Mouse (Mus musculus) embryonic stem cell, embryonic (primary cell): Measurements from ENCODE around the gene Gm5426.
"Not testable (repeated sequence)": the region's sequence is repeated elsewhere in the genome, so short reads cannot be mapped to it uniquely, and the experiment has no call there.

Experiments
- CTCF ChIA-PET, 4 experiments: fragments of 300-600 bp in 2 of 4; fragments of 350-600 bp in 2 of 4; sonication (Branson Sonifier 250); formaldehyde crosslinking; loops; one replicate each; lab custom pipeline; 2022; ENCODE audit warnings: inconsistent platforms in 2 of 4; lab: Charles Lee
- POLR2A ChIA-PET, 4 experiments: fragments of 300-600 bp in 2 of 4; fragments of 350-600 bp in 2 of 4; sonication (Branson Sonifier 250); formaldehyde crosslinking; loops; one replicate each; lab custom pipeline; 2022; ENCODE audit warnings: antibody characterized with exemption in 4 of 4, inconsistent platforms in 1 of 4; lab: Charles Lee

Gene Gm5426

DNA sequence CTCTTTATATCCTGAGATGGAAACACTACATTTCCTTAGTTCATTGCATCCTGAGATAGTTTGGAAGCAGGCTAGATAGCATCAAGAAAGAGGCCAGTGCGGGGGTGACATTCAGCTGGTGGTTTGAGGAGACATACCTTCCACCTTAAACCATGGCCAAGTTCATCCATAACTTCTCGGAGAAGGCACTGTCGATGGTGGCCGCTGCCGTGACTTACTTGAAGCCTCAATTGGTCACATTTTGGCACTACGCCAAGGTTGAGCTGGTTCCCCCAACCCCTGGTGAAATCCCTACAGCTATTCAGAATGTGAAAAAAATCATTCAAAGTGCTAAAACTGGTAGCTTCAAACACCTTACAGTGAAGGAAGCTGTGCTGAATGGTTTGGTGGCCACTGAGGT is at the start of gene Gm5426:
Gene Gm5426 (plus strand): TSS at position 153 of the 400 bp plus-strand sequence.
- CTCF ChIA-PET: not testable (repeated sequence)
- POLR2A ChIA-PET: interaction anchor here in 1 of 4 experiments (1.6 kb wide), 1 partner anchor 480 kb away, joined by 4 read pairs; the partner anchor contains the start of gene Btg1

DNA sequence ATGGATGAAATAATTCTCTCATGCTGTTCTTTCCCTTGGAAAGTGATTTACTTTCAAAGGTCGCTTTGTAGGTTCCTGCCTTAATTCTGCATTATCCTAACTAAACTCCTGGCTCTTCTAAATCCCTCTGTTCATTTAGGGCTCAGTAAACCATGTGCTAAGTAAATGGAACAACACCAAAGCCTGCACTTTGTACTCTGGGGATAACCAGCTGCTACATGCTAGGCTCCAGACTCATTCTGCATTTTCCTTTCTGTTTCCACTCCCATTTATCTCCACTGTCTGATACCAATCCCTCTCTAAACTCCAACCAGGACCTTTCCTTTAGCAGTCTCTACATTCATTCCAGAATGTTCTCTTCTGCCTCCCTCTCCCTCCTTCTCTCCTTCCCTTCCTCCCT is 46.7 kb upstream of the Gm5426 start:
- ChIA-PET CTCF (interaction anchor here in 2 of 4 experiments (0.7 to 1.1 kb wide), 2 partner anchors 9 kb away, joined by 3 to 4 read pairs; no protein-coding TSS in a partner anchor), POLR2A (no interaction called here)

DNA sequence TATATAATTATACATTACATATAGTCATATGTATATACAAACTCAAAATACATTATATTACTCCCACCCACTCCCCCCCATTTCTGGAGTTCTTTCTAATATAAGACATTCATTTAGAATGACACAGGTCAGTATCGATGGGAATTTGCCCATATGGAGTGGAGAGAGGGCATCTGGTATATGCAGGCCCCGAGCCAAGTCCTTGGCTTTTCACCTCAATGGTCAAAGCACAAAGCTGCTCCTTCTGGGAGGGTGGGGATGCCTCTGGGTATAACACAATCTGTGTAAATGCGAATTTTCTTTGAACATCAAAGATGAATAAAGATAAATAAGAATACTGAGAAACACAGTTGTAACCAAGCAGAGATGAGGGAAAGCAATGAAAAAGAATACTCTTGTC is 46.0 kb upstream of the Gm5426 start:
- POLR2A ChIA-PET: no interaction called here
- CTCF ChIA-PET: interaction anchor here in 2 of 4 experiments (0.7 to 1.1 kb wide), 2 partner anchors 10 kb away, joined by 3 to 4 read pairs; no protein-coding TSS in a partner anchor

DNA sequence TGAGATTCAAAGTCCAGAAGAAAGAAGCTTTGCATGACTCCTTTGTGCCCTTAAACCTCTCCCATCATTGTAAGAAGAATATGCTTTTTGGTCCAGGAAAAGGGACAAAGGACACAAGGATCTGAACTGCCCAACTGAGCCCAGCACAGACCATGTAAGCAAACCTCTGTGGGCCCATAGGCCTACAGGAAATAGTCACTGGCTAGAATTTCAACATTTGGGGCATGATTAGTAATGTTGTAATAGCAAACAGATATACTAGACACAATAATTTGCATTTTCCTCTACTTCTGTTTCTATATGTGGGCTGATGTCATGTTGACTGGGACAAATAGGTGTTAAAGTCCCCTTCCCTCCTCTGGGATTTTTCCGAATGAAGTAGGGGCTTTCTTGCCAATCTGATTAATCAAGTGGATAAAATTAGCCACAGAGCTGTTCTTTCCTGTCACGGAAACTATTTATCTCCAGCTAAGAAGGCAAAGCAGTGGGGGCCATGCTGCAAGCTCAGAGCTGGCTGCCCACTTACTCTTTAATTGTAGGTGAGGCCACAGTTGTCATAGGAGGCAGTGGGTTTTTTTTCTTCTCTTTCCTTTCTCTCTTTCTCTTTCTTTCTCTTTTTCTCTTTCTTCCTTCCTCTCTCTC is 42.4 kb upstream of the Gm5426 start:
- ChIA-PET CTCF (interaction anchor here in 3 of 4 experiments (0.9 to 3.1 kb wide), 6 partner anchors 11 to 14 kb away, joined by 3 to 15 read pairs (median 9); no protein-coding TSS in a partner anchor), POLR2A (interaction anchor here in 3 of 4 experiments (0.7 to 1.9 kb wide), 8 partner anchors 8 to 579 kb away, joined by 3 to 5 read pairs (median 4); partner anchors contain the start of genes Btg1 (in 2 of the 3) and Ube2n (in 1 of the 3))

DNA sequence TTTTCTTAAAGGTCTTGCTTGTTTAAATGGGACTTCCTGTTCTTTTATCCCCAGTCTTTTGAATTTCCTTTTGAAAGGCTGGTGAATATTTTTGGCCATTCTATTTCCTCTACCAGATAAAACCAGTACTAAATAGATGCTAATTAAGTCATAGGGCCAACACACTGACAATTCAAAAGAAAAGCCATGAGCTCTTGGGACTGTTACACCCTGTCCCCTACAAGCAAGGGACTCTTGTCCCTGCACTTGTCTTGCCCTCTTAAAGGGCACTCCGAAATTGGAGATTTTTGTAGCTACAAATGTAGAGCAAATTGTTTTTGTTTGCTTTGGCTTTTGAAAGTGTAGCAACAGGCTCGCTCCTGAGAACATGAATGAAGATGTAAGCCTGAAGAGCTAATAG is 41.8 kb upstream of the Gm5426 start:
- POLR2A ChIA-PET: interaction anchor here in 3 of 4 experiments (0.7 to 1.9 kb wide), 9 partner anchors 9 to 580 kb away, joined by 3 to 5 read pairs (median 4); partner anchors contain the start of genes Btg1 (in 2 of the 3) and Ube2n (in 1 of the 3)
- CTCF ChIA-PET: interaction anchor here in 3 of 4 experiments (0.6 to 3.1 kb wide), 6 partner anchors 10 to 849 kb away, joined by 3 to 15 read pairs (median 9); no protein-coding TSS in a partner anchor

DNA sequence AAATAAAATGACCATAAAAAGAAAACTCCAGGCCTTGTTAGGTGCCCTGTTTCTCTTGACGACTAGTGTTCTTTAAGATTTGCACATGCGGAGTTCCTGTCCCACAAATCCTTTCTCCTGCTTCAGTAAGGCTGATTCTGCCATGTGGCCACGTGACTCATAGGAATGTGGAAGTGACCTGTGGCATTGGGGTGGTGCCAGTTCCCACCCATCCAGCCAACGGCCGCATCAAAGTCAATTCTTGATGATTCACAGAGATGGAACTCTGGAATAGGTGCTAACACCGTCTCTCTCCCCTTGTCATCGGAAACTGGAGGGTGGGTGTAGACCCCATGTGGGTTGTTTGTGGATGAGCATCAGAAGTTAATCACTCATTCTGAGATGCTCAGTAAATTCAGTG is 39.7 kb upstream of the Gm5426 start:
- CTCF ChIA-PET: interaction anchor here in 2 of 4 experiments (1.1 to 3.1 kb wide), 2 partner anchors 8 to 16 kb away, joined by 4 to 15 read pairs; no protein-coding TSS in a partner anchor
- POLR2A ChIA-PET: interaction anchor here in 1 of 4 experiments (1.2 kb wide), 2 partner anchors 204 to 624 kb away, joined by 4 to 6 read pairs; no protein-coding TSS in a partner anchor

DNA sequence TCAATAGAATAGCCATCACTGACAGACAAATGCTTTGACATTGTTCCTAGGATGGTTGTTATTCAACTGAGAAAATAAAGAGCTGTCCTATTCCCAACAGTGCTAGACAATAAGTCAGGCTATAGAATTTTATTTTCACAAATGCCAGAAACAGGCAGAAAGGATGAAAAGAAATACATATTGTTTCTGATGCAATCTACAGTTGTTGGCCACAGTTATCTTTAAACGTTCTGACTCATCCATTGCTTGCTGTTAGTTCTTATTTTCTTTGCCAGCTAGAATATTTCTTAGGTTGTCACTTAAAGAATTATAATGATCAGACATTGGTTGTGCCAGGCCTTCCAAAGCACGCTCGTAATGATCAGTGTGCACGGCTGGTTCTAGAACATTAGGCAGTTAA is 35.4 kb upstream of the Gm5426 start:
- POLR2A ChIA-PET: no interaction called here
- CTCF ChIA-PET: no interaction called here

DNA sequence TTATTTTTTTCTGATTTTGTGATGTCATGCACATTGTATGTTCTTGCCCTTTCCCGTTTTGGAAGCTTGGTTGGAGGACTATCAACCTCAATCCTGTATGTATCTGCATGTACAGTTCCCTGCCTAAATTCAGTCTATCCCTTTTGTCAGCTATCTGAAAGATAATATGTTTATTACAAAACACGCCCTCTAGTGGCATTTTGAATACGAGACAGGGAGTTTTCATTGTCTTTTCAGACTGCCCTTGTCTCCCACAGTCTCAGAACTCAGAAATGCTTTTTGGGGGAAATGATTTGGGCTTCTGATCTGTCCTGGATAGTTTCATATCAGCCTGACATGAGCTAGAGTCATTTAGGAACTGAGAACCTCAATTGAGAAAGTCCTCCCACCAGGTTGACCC is 32.2 kb upstream of the Gm5426 start:
- POLR2A ChIA-PET: interaction anchor here in 3 of 4 experiments (0.5 to 0.7 kb wide), 4 partner anchors 8 to 657 kb away, joined by 3 read pairs; no protein-coding TSS in a partner anchor
- CTCF ChIA-PET: interaction anchor here (0.6 to 2.9 kb wide), 18 partner anchors 8 to 1259 kb away, joined by 3 to 16 read pairs (median 6); no protein-coding TSS in a partner anchor

DNA sequence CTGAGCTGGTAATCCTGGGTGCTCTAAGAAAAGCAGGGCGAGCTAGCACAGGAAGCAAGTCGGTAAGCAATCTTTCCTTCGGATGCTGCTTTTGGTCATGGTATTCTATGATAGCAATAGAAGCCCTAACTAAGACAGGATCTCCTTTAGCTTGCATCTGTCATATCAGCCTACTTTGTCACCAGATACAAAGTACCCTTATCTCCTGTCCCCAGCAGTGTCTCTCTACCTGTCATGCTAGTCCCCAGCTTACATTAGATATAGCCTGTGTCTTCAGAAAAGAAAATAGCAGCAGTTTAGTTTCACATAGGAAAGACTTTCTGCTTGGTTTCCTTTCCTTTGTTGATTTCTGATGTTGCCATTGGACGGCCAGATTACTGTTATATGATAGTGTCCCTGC is 31.8 kb upstream of the Gm5426 start:
- CTCF ChIA-PET: interaction anchor here (0.5 to 2.9 kb wide), 25 partner anchors 8 to 1259 kb away, joined by 3 to 16 read pairs (median 4); partner anchors contain the start of gene Eea1 (in 1 of the 4)

DNA sequence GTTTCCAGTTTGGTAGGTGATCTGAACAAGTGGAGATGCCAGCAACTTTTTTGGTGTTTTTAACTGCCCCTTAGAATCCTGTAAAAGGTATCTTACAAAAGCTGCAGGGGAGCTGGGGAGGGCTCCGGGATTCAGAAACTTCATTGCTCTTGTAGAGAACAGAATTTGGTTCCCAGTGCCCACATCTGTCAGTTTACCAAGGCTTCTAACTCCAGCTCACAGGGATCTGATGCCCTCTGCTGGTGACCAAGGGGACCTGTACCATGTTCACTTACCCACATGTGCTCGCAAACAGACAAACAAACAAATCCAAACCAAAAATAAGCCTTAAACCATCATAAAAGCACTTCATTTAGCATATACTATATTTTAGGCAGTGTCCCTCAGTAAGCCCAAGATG is 31.3 kb upstream of the Gm5426 start:
- POLR2A ChIA-PET: interaction anchor here in 2 of 4 experiments (0.7 to 2.8 kb wide), 5 partner anchors 10 to 512 kb away, joined by 3 to 8 read pairs (median 3); partner anchors contain the start of gene Btg1 (in 1 of the 2)
- CTCF ChIA-PET: interaction anchor here in 3 of 4 experiments (0.5 to 2.9 kb wide), 19 partner anchors 9 to 1208 kb away, joined by 3 to 16 read pairs (median 4); partner anchors contain the start of gene Eea1 (in 1 of the 3)

More for the DNA sequence above, 31.8 kb upstream of the Gm5426 start:
- POLR2A ChIA-PET: interaction anchor here (0.5 to 2.8 kb wide), 7 partner anchors 10 to 657 kb away, joined by 3 to 8 read pairs (median 3); partner anchors contain the start of gene Btg1 (in 1 of the 4)

DNA sequence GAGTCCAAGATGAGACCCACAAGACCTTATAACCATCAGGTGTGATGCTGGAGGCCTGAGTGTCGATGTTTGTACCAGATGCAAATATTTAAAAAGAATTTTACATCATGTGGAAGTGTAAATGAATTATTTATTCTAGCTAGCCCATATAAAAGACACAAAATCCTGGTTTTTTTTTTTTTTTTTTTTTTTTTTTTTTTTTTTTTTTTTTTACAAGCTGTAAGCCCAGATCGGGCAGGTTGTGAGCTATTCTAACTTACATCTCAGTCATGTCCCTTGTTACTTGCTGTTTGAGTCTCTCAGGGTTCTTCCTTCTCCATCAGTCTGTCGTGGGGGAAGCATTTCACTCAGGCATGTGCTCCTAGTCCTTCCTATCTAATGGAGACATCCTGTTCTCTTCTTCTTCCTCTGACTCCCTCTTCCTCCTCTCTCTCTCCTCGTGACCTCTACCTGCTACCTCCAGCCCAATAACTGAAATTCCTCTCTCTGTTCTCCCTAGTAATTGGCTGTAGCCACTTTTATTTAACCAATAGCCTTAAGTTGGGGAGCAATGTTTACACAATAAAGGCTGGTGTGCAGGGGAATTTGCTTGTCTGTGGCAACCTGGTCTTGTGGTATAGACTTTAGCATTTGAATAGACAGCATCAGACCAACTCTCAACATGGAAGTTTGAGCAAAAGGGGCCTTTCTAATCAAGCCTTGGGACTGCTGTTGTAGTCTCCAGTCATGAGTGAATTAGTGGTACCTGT is 29.3 kb upstream of the Gm5426 start:
- POLR2A ChIA-PET: interaction anchor here in 3 of 4 experiments (0.6 to 2.8 kb wide), 8 partner anchors 15 to 614 kb away, joined by 3 to 8 read pairs (median 3); partner anchors contain the start of genes Btg1 (in 1 of the 3) and Eea1 (in 1 of the 3)
- CTCF ChIA-PET: interaction anchor here in 2 of 4 experiments (0.6 to 1.2 kb wide), 3 partner anchors 27 to 1178 kb away, joined by 3 to 4 read pairs (median 3); no protein-coding TSS in a partner anchor

DNA sequence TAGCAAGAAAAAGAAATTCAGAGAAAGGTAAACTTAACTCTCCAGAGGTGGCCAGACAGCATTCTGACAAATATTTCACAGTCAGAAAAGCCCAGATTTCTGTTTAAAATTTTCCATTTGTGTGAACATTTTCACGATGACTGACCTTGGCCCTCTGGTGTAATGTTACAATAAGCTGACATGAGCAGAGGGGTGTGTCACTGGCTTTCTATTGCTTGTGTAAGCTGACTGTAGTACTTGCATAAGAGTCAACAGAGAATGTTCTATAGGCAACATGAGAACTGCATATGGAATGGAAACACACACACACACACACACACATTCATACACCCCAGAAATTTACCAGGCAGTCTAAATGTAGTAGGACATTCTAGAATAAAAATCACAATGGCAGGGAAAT is 28.6 kb upstream of the Gm5426 start:
- CTCF ChIA-PET: interaction anchor here in 1 of 4 experiments (0.6 kb wide), 2 partner anchors 368 to 453 kb away, joined by 3 read pairs; no protein-coding TSS in a partner anchor
- POLR2A ChIA-PET: interaction anchor here in 3 of 4 experiments (0.5 to 1.4 kb wide), 5 partner anchors 23 to 438 kb away, joined by 3 to 4 read pairs (median 3); no protein-coding TSS in a partner anchor

DNA sequence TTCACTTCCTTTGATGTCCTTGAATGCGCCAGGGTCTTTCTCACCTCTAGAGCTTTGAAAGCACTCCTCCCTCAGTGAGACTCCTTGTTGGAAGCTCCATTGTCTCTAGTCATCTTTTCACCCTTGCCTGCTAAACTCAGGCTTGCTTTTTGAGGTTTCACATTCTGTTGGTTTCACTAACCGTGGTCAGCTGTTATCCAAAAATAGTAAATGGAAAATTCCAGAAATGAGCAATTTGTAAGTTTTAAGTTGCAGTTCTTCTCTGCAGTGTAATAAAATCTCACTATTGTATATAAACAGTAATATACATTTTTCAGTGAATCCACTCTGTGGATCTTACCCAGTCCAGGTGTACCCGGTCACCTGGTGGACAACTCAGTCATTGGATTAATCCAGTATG is 21.1 kb upstream of the Gm5426 start:
- ChIA-PET POLR2A (interaction anchor here in 1 of 4 experiments (0.6 kb wide), 1 partner anchor 58 kb away, joined by 3 read pairs; no protein-coding TSS in a partner anchor), CTCF (no interaction called here)

DNA sequence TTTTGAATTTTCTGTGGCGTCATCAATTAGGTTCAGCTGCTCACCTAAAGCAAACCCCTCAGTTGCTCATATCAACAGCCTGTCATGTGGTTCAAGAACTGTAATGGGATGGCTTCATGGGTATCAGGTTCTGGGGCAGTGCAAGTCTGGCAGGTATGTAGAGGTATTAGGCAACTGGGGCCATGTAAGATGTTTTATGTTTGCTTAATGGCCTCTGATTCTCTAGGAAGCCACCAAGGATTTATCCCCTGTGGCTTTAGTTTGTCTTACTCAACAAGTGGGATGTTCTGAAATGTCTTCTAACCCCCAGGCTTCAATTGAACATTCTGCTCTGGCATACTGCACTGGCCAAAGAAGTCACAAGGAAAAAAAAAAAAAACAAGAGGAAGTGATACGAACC is 15.6 kb upstream of the Gm5426 start:
- CTCF ChIA-PET: interaction anchor here in 1 of 4 experiments (1.1 kb wide), 1 partner anchor 17 kb away, joined by 3 read pairs; no protein-coding TSS in a partner anchor
- POLR2A ChIA-PET: no interaction called here

DNA sequence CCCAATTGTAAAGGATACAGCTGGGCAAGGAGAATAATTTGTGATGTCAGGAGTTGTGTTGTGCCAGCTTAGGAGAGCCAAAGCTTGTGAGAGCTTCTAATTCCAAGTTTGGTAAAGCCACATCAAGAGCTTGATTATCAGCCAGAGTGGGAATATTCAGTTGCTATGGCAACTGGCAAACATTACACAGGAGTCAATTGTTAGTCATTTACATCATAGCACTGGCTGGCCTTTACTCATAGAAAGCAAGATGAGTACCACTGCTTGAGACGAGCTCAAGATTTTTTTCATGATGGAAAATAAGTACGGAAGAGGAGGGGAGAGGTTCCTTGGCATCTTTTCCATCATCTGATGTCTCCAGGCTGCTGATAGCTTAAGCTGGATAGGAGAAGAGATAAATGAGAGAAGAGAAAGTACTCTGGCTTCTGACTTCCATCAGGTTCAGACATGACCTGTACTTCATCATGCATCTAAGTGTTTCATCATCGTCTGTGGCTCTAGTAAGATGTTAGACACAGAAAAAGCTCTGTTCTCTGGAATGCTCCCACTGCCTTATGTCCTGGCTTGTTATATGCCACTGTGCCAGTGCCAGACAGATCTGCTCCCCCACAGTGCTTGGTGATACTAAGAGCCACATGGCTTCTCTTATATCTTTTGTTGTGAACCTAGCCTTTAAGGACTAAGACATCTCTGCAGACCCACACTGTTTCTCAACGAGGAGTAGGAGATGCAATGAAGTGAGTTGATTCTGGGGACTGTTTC is 15.0 kb upstream of the Gm5426 start:
- ChIA-PET CTCF (interaction anchor here in 2 of 4 experiments (0.5 to 1.1 kb wide), 2 partner anchors 18 to 127 kb away, joined by 3 read pairs; no protein-coding TSS in a partner anchor), POLR2A (no interaction called here)

DNA sequence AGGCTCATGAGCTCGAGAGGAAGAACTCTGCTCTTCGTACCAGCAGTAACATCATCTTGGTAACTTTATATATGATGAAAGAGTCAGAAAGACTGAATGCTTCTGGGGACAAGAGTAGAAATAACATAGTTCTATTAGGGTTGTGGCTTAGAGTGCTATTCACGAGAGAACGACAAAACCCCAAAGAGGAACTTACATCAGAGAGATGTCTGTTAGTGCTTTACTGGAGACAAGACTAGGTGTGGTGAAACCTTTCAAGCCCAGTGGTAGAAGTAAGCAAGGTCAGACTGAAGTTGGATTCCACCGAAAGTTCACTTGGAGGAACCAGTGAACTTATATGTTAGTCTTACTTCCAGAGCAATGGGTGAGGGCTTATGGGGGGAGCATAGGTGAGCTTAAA is 12.5 kb upstream of the Gm5426 start:
- POLR2A ChIA-PET: no interaction called here

DNA sequence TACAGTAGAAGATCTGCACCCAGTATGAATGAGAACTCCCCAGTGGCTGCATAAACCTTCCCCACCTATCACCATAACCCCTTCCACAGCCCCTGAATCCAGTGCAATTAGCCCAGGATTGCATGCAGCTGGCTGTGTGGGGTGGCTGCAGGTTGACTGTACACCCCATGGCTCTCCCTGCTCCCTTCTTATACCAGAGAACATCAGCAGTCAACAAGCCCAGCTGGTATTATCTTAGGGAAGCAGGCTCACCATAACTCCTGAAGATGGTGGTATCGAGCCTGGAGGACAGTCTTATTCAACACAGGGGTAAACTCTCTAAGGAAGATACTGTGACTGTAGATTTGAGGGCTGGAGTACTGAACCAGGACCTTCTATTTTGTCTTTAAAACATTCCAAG is 12.1 kb upstream of the Gm5426 start:
- POLR2A ChIA-PET: interaction anchor here in 1 of 4 experiments (0.6 kb wide), 1 partner anchor 573 kb away, joined by 5 read pairs; no protein-coding TSS in a partner anchor
- CTCF ChIA-PET: interaction anchor here in 1 of 4 experiments (1.6 kb wide), 1 partner anchor 1189 kb away, joined by 4 read pairs; no protein-coding TSS in a partner anchor

More for the DNA sequence above, 12.5 kb upstream of the Gm5426 start:
- CTCF ChIA-PET: interaction anchor here in 2 of 4 experiments (0.6 to 1.6 kb wide), 2 partner anchors 18 to 1189 kb away, joined by 3 to 4 read pairs; no protein-coding TSS in a partner anchor
